Mouse (Mus musculus): Measurements from ENCODE around the gene Irf2bp1. TPM values are rescaled to one million over a fixed set of nuclear protein-coding genes. Genes with fewer than 3 reads are reported as not detected.

Irf2bp1 gene
- 32.3 TPM for polyA plus RNA-seq (2017; shearing (Covaris generic))

DNA sequence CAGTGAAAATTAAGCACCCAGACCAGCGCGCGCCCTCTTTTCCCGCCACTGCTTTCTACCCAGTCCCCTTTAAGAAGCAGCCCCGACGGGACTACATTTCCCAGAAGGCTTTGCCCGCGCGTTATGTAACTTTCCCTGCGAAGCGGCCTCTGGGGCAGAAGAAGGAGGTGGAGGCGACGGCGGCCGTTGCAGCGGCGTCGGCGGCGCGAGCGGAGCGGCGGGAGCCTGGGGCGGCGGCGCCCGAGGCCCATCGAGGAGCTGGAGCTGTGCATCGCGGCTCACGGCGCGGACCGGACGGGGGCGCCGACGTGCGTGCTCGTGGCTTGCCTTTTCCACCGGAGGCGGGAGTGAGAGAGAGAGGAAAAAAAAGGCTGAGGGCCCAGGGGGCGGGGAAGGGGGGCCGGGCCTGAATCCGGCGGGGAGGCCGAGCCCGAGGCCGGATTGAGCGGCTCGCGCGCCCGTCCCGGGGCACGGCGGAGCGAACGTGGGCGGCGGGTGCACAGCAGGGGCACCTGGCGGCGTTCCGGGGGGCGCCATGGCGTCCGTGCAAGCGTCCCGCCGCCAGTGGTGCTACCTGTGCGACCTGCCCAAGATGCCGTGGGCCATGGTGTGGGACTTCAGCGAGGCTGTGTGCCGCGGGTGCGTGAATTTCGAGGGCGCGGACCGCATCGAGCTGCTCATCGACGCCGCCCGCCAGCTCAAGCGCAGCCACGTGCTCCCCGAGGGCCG lies at the start of gene Irf2bp1:
Gene Irf2bp1 (plus strand): TSS at position 143 of the 729 bp plus-strand sequence.

DNA sequence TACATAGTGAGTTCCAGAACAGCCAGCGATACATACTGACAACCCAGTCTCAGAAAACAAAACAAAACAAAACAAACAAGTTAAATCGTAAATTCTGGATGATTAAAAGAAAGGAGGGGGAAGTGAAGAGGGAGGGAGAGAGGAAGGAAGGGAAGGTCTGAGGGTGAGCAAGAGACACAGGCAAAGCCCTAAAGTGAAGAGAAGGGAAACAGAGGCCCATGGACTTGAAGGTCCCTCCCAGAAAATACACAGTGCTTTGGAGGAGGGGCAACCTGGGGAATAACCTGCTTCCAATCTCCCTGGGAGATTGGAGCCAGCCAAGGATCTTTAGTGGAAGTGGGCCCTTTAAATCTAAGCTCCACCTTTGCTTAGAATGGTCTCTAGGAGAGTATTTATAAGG lies 16.7 kb upstream of the Irf2bp1 start, which contains the start of gene Nanos2:
Gene Nanos2 (plus strand): TSS at position 301 of the 400 bp plus-strand sequence.

DNA sequence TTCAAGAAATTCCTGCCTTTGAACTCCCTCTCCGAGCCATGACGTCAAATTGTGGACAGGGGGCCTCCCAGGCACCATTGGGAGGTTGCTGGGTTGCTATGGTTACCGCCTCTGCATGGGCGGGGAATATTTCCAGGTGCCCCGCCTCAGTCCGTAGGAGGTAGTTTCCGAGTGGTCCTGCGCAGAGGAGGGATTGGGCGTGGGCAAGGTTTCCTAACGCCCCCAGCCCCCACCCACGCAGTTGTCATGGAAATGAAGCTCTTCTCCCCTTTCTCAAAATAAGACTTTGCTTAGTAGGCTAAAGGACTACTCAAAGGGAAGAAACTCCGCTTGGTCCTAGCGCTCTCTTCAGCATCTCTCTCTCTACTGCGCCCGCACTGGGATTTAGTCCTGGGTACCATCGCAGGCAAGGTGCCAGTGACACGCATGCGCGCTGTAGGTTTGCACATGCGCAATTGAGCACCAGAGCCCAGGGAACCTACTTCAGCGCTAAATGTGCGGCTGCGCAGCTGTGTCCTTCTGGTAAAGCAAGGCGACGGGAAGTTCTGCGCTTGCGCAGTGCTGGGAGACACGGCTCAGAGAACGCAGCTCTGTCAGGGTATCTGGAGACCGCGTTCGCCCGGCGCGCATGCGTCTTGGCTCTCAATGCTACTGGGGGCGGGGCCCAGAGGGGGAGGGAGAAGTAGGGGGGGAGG lies 13.1 kb upstream of the Irf2bp1 start, which contains the start of gene Mypop:
Gene Mypop (plus strand): TSS at position 645 of the 695 bp plus-strand sequence.

DNA sequence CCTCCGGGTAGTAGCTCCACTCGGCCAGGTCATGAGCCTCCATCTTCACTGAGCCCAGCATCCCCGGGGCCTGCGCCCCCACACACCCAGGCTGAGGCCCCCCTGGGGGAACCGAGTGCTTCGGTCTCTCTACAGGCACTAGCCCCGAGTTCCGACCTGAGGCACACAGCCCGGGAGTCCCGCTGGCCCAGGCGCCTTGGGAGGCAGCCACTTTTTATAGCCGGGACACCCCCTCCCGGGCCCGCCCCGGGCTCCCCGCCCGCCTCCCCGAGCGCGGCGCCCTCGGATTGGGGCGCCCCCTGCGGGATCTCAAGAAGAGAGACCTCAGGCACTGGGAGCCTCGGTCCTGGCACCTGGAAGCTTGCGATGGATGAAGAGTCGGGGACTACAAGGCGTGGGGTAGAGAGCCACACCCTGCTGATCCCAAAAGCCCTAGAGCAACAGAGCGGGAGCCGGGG lies 19.5 kb downstream of the Irf2bp1 start, which contains the start of gene Foxa3:
Gene Foxa3 (minus strand): TSS at position 182 of the 458 bp plus-strand sequence.

DNA sequence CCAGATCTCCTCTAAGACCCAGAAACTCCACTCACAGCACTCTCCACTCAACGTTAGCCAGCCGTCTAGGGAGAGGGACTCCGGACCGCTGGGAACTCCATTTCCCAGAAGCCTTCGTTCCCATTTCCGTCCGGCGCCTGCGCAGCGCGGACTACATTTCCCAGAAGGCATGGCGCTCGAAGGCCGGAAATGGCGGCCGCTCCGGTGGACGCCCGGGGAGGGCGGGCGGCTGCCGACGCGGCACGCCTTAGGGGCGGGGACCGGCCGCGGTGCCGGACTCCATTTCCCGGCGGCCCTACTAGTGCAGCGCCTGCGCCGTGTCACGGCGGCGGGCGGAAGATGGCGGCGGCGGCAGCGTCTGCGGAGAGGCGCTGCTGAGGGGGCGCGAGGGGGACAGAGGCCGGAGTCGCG lies 20.3 kb downstream of the Irf2bp1 start, which contains the start of gene Sympk:
Gene Sympk (plus strand): TSS at position 282 of the 411 bp plus-strand sequence.

DNA sequence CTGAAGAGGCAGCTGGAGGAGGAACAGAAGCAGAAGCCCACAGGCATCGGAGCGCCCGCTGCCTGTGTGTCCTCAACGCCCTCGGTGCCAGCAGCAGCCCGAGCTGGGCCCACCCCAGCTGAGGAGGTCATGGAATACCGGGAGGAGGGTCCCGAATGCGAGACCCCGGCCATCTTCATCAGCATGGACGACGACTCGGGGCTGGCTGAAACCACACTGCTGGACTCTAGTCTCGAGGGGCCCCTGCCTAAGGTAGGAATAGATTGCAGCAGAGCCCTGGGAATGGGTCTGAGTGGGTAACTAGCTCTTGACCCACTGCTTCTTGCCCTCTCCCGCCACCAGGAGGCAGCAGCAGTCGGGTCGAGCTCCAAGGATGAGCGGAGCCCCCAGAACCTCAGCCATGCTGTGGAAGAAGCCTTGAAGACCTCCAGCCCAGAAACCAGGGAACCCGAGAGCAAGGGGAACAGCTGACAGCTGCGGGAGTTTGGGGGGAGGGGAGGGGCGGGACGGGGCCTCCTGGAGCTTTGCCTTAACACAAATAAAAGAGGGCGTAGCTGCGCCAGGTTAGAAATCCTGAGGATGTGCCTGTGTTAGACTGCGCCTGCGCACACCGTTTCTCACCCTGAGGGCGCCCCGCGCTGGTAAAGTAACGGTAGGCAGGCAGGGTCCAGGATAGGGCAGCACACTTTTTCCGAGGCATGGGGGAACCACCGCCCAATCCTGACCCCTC lies 50.4 kb downstream of the Irf2bp1 start, which contains the start of gene Rsph6a:
Gene Rsph6a (plus strand): TSS at position 644 of the 730 bp plus-strand sequence.

Other genes with a start within 250 kb of the Irf2bp1 start
- 0.18 TPM for gene Psg19, start 205.5 kb upstream of the Irf2bp1 start, polyA plus RNA-seq (2017; shearing (Covaris generic))
- gene Psg17, start 182.4 kb upstream of the Irf2bp1 start, polyA plus RNA-seq (2017; shearing (Covaris generic)) = not detected
- gene Mill2, start 164.1 kb upstream of the Irf2bp1 start, polyA plus RNA-seq (2017; shearing (Covaris generic)) = 1.1 TPM
- gene Pglyrp1, start 132.7 kb upstream of the Irf2bp1 start, polyA plus RNA-seq (2017; shearing (Covaris generic)) = 84.2 TPM
- 23.0 TPM for gene Ccdc61, start 93.6 kb upstream of the Irf2bp1 start, polyA plus RNA-seq (2017; shearing (Covaris generic))
- not detected for gene Nova2, start 78.2 kb upstream of the Irf2bp1 start, polyA plus RNA-seq (2017; shearing (Covaris generic))
- not detected for gene Nanos2, start 16.6 kb upstream of the Irf2bp1 start, polyA plus RNA-seq (2017; shearing (Covaris generic))
- 5.5 TPM for gene Mypop, start 12.8 kb upstream of the Irf2bp1 start, polyA plus RNA-seq (2017; shearing (Covaris generic))
- not detected for gene Foxa3, start 19.5 kb downstream of the Irf2bp1 start, polyA plus RNA-seq (2017; shearing (Covaris generic))
- 17.2 TPM for gene Sympk, start 20.3 kb downstream of the Irf2bp1 start, polyA plus RNA-seq (2017; shearing (Covaris generic))
- gene Rsph6a, start 50.6 kb downstream of the Irf2bp1 start, polyA plus RNA-seq (2017; shearing (Covaris generic)) = not detected
- not detected for gene Dmwd, start 72.2 kb downstream of the Irf2bp1 start, polyA plus RNA-seq (2017; shearing (Covaris generic))
- gene Dmpk, start 79.8 kb downstream of the Irf2bp1 start, polyA plus RNA-seq (2017; shearing (Covaris generic)) = not detected
- not detected for gene Six5, start 90.5 kb downstream of the Irf2bp1 start, polyA plus RNA-seq (2017; shearing (Covaris generic))
- gene Gm4969, start 114.3 kb downstream of the Irf2bp1 start, polyA plus RNA-seq (2017; shearing (Covaris generic)) = not detected
- 10.6 TPM for gene Fbxo46, start 115.8 kb downstream of the Irf2bp1 start, polyA plus RNA-seq (2017; shearing (Covaris generic))
- 9.3 TPM for gene Qpctl, start 145.2 kb downstream of the Irf2bp1 start, polyA plus RNA-seq (2017; shearing (Covaris generic))
- 34.4 TPM for gene Snrpd2, start 145.7 kb downstream of the Irf2bp1 start, polyA plus RNA-seq (2017; shearing (Covaris generic))
- gene Gipr, start 162.1 kb downstream of the Irf2bp1 start, polyA plus RNA-seq (2017; shearing (Covaris generic)) = not detected
- 11.0 TPM for gene Eml2, start 172.4 kb downstream of the Irf2bp1 start, polyA plus RNA-seq (2017; shearing (Covaris generic))
- not detected for gene Gpr4, start 208.5 kb downstream of the Irf2bp1 start, polyA plus RNA-seq (2017; shearing (Covaris generic))
- 66.0 TPM for gene Opa3, start 224.3 kb downstream of the Irf2bp1 start, polyA plus RNA-seq (2017; shearing (Covaris generic))